Mouse (Mus musculus) kidney, postnatal 25 days (tissue): ENCODE results near the gene Qsox1.

Source experiments
- DNase-seq, 2 experiments: peaks; one replicate each; pipeline ENCODE4 v3.0.0; 2021; ENCODE audit warnings: mixed read lengths in 2 of 2

The Qsox1 gene

DNA sequence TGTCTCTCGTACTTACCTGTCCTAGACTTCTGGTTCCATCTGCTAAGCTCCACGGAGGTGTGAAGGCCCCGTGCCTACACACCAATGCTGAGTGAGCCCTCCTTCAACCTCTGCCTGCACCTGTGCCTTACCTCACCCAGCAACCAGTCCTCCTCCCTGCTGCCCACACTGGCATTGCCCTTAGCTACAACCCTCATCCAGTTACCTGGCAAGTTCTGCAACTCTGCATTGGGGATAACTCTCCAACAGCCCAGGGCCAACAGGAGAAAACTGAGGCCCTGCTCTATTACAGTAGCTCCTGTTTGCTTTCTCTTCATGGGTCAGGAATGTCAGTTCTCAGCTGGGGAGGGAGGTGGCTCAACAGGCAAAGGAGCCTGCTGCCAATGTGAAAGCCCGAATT lies 14.7 kb downstream of the Qsox1 start:
- no peak for DNase-seq

DNA sequence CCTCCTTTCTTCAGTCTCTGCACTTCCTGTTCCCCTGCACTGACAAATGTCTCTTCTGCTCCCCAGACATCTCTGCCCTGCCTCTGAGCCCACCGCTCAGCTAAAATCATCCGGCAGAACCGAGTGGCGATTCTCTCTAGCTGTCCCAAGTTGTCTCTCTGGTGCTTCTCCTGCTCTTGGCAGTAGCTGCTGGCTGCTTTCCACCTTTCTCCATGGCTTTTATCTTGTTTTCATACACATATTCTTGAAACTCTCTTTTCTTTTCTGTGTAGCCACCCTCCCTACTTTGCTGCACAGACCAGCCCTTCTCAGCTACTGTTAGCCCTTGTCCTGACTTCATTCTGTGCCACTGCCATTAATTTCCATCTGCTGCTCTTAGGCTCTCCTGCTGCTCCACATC lies 15.3 kb downstream of the Qsox1 start:
- DNase-seq = no peak

DNA sequence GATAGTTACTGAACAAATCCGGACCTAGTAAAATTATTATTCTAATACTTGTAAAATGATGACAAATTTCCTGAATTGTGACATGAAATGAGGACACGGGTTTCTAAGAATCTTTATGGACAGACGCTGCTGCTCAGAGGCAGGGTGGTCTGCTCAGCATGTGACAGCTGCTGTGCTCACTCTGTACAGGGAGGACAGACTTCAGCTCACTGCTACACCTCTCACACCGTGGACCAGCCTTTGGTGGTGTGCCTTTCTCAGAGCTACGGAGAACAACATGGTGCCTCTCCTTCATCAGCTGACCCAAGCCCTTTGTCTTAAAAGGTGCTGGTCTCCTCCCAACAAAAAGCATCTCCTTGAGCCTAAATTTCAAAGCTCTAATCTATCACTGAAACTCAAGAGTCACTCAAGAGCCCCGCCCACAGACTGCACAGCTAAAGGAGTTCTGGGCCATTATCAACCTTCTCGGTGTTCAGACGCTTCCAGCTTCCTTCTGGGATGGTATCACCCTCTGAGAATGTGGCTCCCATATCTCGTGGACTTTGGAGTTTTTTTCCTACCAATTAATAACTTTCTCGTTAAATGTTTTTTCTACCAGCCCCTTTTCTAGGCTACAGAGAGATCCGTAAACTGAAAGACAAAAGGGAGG lies 15.8 kb downstream of the Qsox1 start:
- no peak for DNase-seq

DNA sequence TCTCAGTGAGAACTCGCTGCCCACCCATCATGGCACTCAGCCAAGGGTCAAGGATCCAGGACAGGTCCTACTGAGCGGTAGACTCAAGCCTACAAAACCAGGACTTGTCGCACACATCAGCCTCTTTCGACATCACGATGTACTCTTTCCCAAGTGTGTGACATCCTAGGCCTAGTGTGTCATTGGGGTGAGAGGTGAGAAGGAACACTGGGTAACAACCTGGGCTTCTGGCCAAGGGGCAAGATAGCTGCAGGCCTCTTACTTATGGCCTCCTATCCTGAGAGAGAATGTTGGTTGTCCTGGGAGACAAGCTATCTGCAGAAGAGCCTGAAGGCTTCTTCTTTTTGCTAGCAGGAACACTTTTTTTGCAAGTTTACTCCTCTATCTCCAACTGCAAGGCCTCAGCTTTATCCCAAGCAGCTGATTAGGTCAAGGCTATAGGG lies 16.9 kb downstream of the Qsox1 start:
- no peak for DNase-seq

DNA sequence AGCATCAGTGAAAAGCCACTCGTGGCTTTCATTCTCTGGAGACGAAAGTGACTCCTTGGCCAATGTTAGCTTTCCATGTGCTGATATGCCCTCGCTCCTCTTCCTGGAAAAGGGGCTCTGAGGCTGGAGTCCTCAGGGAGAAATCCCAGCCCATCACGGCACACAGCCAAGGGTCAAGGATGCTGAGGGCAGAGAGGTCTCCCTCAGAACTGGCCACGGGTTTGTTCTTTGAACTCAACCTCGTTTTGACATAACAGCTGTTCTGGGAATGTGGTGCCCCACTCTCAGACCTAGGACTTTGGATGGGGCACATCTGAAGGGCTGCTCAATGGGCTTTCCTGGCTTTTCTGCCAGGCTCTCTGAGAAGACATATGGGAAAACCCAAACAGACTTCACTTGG lies 17.8 kb downstream of the Qsox1 start:
- DNase-seq = no peak

DNA sequence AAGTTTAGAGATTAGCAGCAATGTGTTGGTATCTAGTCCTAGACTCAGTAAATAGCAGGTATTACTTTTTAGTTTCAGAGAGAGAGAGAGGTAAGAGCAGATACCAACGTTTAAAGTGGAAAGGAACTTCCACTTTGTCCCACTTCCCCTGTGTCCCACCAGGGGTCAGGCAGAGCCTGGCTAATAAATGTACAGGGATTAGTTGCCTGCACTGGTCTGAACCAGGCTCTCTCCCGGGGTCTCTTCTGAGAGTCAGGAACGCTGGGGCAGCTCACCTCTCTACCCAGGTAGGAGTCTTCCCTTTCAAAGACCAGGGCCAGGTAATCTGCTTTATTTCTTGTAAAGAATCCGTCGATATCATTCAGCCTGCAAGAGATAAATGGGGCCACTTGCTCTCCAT lies 20.8 kb downstream of the Qsox1 start:
- DNase-seq = no peak

DNA sequence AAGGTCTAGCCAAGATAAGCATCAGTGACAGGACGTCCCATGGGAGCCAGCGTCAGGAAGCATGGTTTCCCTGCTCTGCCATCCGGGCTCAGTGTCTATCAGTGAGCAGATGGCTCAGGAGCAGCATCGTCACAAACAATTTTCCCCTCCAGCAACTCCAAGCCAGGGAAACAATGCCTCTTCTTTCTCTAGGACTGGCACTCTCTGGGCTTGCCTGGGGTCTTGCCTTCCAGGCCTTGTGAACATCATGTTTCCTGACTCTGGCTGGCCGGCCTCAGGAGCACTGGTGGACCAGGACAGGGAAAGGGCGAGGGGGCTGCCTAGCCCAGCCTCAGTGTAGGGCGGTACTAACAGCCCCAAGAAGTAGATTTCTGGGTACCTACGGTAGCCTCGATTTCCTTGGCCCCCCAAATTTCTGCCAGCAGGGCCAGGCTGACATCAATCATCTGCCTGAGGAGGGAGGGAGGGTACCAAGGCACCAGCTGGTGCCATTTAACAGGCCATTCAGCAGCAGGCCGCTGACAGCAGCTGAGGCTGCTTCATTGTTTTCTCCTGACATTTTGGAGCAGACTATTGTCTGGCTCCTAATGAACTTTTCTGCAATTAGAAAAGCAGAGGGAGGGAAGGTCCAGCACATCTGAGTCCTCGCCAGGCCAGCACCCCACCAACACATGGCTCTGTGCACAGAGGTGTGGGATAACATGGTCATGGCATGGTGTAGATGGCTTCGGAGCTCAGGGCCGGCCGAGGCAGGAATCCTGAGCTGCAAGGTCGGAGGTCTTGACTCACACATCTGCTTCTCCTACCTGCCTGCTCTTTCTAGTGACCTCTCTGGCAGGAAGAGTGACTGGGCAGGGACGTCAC lies 22.3 kb downstream of the Qsox1 start:
- no peak for DNase-seq

DNA sequence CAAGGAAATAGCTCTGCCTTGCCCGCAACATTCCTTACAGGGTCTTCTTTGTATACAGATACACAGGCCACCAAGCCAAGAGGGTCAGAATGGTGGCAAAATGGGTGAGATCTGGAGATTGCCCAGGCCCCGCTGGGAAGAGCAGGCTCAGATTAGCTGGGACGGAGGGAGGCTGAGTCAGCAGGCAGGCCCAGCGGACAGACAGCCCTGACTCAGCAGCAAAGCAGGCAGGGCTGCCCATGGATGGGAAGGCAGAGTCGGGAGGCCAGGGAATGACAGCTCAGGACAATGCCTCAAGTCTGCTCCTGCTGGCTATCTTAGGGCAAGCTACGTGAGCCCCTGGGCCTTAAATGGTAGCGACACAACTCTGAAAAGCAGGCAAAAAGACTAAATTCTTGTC lies 26.8 kb downstream of the Qsox1 start:
- DNase-seq = no peak

DNA sequence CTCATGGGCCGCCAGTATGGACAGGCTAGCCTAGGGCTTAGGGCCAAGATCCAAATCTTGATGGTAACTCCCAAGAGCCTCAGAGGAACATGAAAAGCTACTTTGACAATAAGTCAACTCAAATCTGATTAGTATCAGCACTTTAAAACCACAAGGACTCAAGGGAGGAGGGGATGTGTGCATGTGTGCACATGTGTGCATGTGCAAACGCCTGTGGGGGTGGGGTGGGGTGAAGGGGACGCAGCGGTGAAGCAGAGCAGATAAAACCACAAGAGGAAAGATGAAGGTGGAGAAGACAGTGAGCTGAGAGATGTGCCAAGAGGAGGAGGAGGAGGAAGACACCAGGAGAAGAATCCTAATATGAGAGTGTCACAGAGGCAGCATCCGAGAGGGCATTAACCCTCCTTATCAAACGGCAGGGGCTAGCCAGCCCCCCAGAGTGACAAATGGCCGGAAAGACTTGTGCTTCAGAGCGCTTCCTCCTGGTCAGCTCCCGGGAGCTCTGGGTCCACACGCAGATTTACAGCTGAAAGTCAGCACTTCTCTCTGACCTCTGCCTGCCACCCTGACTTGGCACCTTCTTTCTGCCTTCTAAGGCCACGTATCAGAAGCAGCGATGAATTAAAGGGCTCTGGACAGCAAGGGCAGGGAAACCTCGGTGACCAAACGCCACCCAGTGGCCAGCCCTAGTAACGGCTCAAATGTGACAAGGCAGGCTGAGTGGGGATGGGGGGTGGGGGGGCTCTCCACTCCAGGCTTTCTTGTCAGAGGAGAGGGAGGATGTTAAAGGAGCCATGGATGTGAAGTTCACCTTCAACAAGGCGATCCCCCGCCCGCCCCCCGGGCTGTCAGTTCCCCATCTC lies 28.1 kb downstream of the Qsox1 start:
- DNase-seq = peak; percentile 72 to 79

DNA sequence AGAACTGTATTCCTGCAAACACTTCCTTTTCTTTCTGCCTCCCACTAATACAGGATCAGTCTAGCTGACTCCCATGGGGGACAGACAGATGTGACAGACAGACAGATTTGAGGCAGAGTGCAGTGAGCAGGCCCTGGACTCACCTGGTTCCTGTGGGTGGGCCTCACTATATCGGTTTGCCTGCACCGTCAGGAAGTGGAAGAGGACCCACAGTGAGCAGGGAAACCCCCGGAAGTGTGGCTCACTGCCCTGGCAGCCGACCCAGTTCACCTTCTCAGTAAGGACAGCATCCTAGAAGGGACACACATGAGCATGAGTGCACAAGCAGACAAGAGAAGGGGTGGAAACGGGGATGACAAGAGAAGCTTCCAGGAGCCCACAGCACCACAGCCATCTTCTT lies 30.3 kb downstream of the Qsox1 start:
- no peak for DNase-seq

DNA sequence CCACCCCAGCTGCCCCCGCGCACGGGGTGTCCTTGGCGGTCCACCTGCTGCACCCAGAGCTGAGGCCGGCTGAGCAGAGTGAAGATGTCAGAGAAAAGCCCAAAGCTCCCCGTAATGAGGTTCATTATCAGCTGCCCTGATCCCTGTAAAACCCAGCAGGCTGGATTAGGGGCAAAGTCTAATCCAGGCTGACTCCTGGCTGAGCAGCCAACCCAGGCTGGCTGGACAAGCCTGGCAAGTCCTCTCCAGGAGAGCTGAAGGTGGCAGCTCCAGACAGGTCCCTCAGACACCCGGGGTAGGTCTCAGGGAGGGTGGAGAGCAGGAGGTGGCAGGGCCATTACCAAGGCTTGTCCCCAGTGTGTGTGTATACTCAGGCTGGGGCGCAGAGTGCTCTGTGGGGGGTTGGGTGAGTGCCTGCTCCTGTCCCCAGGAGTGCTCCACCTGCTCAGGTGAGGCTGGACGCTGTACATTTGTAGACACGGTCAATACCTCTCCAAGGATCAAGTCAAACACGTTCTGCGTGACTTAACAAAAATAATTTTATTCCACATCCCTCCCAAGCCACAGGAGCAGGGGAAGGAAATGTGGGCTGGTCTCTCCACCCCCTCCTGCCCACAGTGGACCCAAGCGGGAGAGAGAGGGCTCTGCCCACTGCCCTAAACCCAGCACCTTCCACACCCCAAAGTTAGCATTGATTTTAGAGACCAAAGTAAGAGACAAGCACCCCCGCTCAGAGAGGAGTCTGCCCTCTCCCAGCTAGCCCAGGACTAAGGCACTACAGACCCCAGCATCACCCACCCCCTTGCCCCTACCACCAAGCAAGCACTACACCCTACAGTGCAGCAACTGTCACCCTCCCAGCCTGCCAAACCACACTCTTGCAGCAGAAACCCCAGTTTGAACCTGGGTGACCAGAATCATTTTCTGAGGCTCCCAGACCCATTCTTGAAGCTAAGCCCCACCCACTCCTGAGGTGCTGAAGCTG lies 34.8 kb downstream of the Qsox1 start:
- peak; percentile 64 to 83 for DNase-seq

DNA sequence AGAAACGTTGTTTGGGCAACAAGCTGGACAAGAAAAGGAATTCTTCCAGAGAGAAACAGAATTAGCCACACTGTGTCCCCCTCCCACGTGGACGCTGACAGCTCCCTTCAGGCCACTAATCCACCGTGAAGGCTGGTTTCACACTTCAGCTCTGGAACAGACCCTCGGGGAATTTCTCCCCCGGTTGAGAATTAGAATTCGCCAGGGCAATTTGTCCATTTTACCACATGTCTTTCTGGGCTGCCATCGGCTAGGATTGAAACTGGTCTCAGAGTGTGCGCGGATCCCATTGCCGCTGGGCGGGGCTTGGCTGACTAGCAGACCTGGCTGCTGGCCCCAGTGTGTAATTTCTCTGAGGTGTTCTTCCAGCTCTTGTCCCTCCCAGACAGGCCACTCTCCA lies 53.5 kb downstream of the Qsox1 start:
- no peak for DNase-seq

DNA sequence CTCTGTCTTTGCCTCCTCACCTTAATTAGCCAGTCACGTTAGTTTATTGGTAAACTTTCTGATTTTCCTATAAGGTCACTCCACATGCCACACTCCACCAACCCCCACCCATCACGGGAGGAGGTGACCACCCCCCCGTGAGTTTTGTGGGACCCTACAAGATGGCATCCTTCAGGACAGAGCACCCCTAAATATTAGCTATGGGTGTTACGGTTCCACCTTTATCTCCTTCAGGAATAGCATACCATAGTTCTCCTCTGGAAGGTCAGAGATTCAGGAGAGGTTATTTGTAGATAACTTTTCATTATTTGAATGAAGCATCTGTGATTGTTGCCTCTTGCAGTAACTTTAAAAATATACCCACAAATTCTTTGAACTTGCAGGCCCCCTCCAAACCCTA lies 54.0 kb downstream of the Qsox1 start:
- no peak for DNase-seq

DNA sequence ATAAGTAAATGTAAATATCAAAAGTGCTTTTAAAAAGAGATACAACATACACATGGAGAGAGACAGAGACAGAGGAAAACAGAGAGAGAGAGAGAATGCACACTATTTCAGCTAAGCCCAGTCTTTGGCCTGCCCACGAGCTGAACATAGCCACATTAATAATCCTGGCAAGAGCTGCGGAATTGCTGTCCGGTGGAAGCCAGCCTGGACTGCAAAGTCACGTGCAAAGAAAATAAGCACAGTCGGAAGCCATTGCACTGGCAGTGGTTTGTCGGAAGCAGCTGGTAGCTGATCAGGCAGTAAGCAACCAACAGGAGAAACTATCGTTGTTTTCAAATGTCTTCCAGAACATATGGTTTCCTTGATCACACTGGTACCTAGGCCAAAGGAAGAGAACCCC lies 55.1 kb downstream of the Qsox1 start:
- no peak for DNase-seq

DNA sequence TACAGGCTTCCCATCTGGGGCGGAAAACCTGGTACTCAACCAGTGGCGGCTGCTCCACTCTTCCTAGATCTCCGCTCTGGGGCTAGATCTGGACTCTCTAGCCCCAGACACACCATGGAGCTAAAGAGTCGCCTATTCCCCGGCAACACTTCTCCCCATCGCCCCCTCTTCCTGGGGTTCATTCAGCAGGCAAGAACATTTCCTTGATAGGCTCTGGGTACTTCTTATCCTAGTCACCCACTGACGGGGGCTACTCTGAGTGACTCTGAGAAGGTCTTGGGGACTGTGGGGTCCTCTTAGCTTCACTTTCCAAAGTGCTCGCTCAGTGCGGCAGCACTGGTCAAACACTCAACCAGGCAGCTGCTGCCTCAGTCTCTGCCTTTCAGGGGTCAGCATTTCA lies 59.3 kb downstream of the Qsox1 start:
- DNase-seq = no peak

DNA sequence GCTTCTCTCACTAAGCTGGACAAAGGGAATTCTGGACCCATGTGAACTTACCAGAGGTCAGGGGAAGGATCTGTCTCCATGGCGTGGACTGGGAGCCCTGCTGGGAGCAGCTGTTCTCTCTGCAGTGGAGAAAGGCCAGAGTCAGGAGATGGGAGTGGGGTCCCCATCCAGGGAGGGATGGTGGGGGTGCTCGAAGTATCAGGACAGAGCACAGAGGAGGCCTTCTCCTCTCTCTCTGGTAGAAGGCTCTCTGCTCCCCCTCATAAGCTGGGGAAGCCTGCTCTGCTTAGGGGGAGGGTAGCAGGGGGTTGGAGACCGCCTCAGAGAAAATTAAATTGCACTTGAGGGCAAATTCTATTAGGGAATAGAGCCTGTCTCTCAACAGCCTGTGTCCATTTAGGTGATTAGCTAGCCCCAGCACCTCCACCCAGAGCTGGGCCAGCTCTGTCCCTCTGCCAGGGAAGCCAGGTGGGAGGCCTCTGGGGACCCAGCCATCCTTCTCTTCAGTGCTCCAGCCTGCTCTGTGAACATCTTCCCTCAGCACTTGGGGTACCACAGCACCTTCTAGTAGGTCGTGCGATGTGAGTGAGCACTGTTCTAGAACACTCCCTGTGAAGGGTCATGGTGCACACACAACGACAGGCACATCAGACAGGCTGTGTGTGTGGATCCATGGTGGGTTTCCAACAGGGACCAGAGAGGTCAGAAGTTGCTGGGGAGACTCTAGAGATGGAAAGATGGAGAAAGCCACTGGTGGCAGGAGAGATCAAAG lies 61.0 kb downstream of the Qsox1 start, which contains the start of gene Lhx4:
Lhx4 (minus strand) TSS at position 201 of the 772 bp plus-strand sequence.
- DNase-seq = no peak

DNA sequence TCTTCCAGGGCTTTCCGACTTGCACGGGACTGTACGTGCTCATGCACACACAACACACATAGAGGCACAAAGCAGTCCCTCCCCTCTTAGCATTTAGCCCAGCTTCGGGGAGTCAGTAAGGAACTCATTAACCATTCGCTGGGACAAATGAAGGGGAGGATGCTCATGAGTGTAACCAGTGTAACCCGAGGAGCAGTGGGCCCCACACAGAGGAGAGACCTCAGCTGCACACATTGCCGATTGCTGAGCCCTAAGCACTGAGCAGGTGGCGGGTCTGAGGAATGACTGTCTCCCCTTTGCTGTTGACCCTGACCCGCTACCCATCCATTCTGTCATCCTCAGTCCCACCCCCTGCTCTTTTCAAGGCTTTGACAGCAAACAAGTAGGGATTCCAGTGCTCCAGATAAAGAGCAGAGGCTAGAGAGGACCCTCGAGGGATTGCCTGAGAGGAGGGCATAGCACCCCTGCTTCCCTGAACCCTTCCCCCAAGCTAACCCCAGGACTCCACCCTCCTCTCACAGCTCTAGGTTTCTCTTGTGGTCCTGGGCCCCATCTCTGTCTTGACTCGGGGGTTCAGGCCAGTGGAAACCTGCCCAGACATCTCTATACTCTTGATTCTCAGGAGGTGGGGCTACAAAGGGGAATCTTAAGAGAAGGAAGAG lies 62.0 kb downstream of the Qsox1 start:
- no peak for DNase-seq

DNA sequence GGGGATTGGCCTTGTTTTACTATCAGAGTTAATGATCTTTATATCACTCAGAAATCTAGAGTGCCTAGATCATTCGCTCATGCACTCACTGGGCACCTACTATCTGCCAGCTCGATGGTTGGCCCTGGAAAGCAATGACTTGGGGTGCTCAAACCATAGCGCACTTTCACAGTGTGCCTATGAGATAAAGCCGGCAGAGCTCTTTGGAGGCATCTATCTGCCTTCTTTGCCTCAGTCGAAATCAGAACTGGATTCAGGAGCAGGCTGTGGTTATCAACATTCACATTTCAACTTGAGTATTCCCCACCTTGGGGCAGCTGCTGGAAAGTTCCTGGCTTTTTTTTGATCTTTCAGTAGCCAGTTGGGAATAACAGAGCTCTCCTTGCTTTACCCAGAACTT lies 64.8 kb downstream of the Qsox1 start:
- DNase-seq = no peak

DNA sequence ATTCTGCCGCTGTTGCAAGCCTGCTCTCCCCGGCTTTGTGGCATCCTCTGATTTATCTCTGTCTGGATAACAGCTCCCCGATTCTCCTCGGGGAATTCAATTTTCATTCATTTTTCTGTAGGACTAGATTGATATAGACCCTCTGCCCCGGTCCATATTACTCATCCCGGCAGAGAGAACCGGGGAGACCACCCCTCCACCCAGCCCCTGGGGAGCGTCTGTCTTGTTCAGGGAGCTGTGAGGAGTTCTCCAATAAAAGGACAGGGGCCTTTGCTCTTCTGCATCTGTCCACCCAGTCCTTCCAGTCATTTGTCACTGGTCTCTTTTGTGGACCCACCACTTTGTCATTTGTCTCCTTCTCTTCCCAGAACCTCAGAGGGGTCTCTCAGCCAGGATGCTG lies 65.7 kb downstream of the Qsox1 start:
- no peak for DNase-seq
